Mouse (Mus musculus): ENCODE results near the gene Rpl23a. TPM values are rescaled to one million over a fixed set of nuclear protein-coding genes. Genes with fewer than 3 reads are reported as not detected.

Gene Rpl23a
- polyA plus RNA-seq, 2 experiments: 1,819 to 3,231 TPM

DNA sequence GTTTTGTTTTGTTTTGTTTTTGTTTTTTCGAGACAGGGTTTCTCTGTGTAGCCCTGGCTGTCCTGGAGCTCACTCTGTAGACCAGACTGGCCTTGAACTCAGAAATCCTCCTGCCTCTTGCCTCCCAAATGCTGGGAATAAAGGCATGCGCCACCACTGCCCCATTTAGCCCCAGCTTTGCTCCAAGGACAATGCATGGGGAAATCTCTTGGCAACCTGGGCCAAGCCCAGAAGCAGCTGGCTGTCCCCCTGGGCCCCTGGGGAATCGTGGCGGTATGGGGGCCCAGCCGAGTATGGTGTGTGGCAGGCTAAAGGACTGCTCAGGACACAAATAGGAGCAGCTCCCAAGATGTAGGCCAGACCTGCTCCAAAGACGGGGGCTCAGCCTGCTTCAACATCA is 20.9 kb upstream of the Rpl23a start:
- no peak overlapping the region for H3K9ac ChIP-seq (ENCODE audit: low read depth, low read length, severe bottlenecking)
- TF ChIP-seq POLR2A (IDR thresholded peaks at IDR 0.05; ENCODE audit: borderline replicate concordance, extremely low read depth, insufficient read depth, insufficient read length): no peak
- ATAC-seq (ENCODE audit: low FRiP score, low read depth): no peak
- H3K4me3 ChIP-seq (replicated peaks; ENCODE audit: low read length): no peak overlapping the region
- H3K27me3 ChIP-seq (ENCODE audit: control insufficient read depth, insufficient read depth, low read length): no peaks in the 10 kb centered on the region
- no peaks in the 10 kb centered on the region for H3K9me3 ChIP-seq (ENCODE audit: control insufficient read depth, low read length)
- 84% methylated on average over 6 of the region's 6 CpGs for WGBS
- no peak overlapping the region for H3K4me2 ChIP-seq (replicated peaks; ENCODE audit: low read depth, low read length, severe bottlenecking)
- no peak overlapping the region for H3K27ac ChIP-seq (replicated peaks; ENCODE audit: low read depth, low read length)
- peaks cover 54% of the 10 kb centered on the region for H3K36me3 ChIP-seq (ENCODE audit: control insufficient read depth, insufficient read depth, low read length)
- H3K4me1 ChIP-seq (ENCODE audit: control insufficient read depth, insufficient read depth, low read length): no peaks in the 10 kb centered on the region
- DNase-seq (ENCODE audit: low spot score): no peak

DNA sequence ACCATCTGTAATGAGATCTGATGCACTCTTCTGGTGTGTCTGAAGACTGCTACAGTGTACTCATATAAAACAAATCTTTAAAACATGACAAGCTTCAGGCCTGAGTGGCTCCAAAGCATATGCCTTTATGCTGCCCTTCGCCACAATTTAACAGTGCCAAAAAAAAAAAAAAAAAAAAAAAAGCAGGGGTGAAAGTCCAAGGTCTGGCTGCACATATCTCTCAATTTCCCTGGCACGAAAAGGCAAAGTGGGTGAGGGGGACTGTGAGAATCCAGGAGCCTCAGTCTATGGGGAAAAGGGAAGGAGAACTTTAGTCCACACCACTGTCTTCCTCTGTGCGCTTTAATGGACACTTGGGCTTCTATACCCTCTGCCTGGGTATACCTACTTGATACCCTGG is 19.0 kb upstream of the Rpl23a start:
- no peak overlapping the region for H3K4me2 ChIP-seq (replicated peaks; ENCODE audit: low read depth, low read length, severe bottlenecking)
- no peak for DNase-seq (ENCODE audit: low spot score)
- H3K9me3 ChIP-seq (ENCODE audit: control insufficient read depth, low read length): no peaks in the 10 kb centered on the region
- WGBS: 91% methylated on average over 3 of the region's 3 CpGs
- no peak for TF ChIP-seq POLR2A (IDR thresholded peaks at IDR 0.05; ENCODE audit: borderline replicate concordance, extremely low read depth, insufficient read depth, insufficient read length)
- no peaks in the 10 kb centered on the region for H3K27me3 ChIP-seq (ENCODE audit: control insufficient read depth, insufficient read depth, low read length)
- no peak for ATAC-seq (ENCODE audit: low FRiP score, low read depth)
- no peak overlapping the region for H3K9ac ChIP-seq (ENCODE audit: low read depth, low read length, severe bottlenecking)
- peaks cover 34% of the 10 kb centered on the region for H3K36me3 ChIP-seq (ENCODE audit: control insufficient read depth, insufficient read depth, low read length)
- no peak overlapping the region for H3K27ac ChIP-seq (replicated peaks; ENCODE audit: low read depth, low read length)
- H3K4me1 ChIP-seq (ENCODE audit: control insufficient read depth, insufficient read depth, low read length): no peaks in the 10 kb centered on the region
- H3K4me3 ChIP-seq (replicated peaks; ENCODE audit: low read length): no peak overlapping the region

GRCm38 (mm10) chr11:78195101-78195863 is 11.9 kb upstream of the Rpl23a start:
- 64% methylated on average over 23 of the region's 23 CpGs for WGBS
- TF ChIP-seq POLR2A (IDR thresholded peaks at IDR 0.05; ENCODE audit: borderline replicate concordance, extremely low read depth, insufficient read depth, insufficient read length): no peak
- 0 out of 2 replicates have a peak overlapping the region, but pooled peaks have one; percentile 13 for H3K27ac ChIP-seq (replicated peaks; ENCODE audit: low read depth, low read length)
- DNase-seq (ENCODE audit: low spot score) (no peak), ATAC-seq (ENCODE audit: low FRiP score, low read depth) (no peak)
- peaks cover 32% of the 10 kb centered on the region for H3K36me3 ChIP-seq (ENCODE audit: control insufficient read depth, insufficient read depth, low read length)
- peak overlapping the region; percentile 56 for H3K4me2 ChIP-seq (replicated peaks; ENCODE audit: low read depth, low read length, severe bottlenecking)
- H3K4me1 ChIP-seq (ENCODE audit: control insufficient read depth, insufficient read depth, low read length): peaks cover 7% of the 10 kb centered on the region
- peak overlapping the region; percentile 47 for H3K4me3 ChIP-seq (replicated peaks; ENCODE audit: low read length)
- no peaks in the 10 kb centered on the region for H3K9me3 ChIP-seq (ENCODE audit: control insufficient read depth, low read length)
- H3K9ac ChIP-seq (ENCODE audit: low read depth, low read length, severe bottlenecking): peak overlapping the region; percentile 41
- no peaks in the 10 kb centered on the region for H3K27me3 ChIP-seq (ENCODE audit: control insufficient read depth, insufficient read depth, low read length)

- Histone ChIP-seq H3K27ac (replicated peaks; ENCODE audit: low read depth, low read length) (0 out of 2 replicates have a peak overlapping the region, but pooled peaks have one; percentile 13), H3K27me3 (ENCODE audit: control insufficient read depth, insufficient read depth, low read length) (no peaks in the 10 kb centered on the region), H3K4me2 (replicated peaks; ENCODE audit: low read depth, low read length, severe bottlenecking) (peak overlapping the region; percentile 56), H3K4me3 (replicated peaks; ENCODE audit: low read length) (peak overlapping the region; percentile 47), H3K4me1 (ENCODE audit: control insufficient read depth, insufficient read depth, low read length) (peaks cover 14% of the 10 kb centered on the region), H3K9me3 (ENCODE audit: control insufficient read depth, low read length) (no peaks in the 10 kb centered on the region), H3K9ac (ENCODE audit: low read depth, low read length, severe bottlenecking) (peak overlapping the region; percentile 41), H3K36me3 (ENCODE audit: control insufficient read depth, insufficient read depth, low read length) (peaks cover 34% of the 10 kb centered on the region)
- 4% methylated on average over 28 of the region's 30 CpGs for WGBS
- TF ChIP-seq POLR2A (IDR thresholded peaks at IDR 0.05; ENCODE audit: borderline replicate concordance, extremely low read depth, insufficient read depth, insufficient read length): no peak
- DNase-seq (ENCODE audit: low spot score) (peak; percentile 83), ATAC-seq (ENCODE audit: low FRiP score, low read depth) (peak; percentile 74)
These were observed 11.2 kb upstream of the Rpl23a start for GRCm38 (mm10) chr11:78194411-78195100.

GRCm38 (mm10) chr11:78193113-78193512 is 9.7 kb upstream of the Rpl23a start, which contains the start of gene Proca1:
Gene Proca1, plus strand, starts transcription at chr11:78193392.
- no peak for DNase-seq (ENCODE audit: low spot score)

More at GRCm38 (mm10) chr11:78193113-78193512, 9.7 kb upstream of the Rpl23a start, which contains the start of gene Proca1:
- 85% methylated on average over 1 of the region's 1 CpGs for WGBS
- Histone ChIP-seq H3K27ac (replicated peaks; ENCODE audit: low read depth, low read length) (no peak within 1 kb of the TSS), H3K4me2 (replicated peaks; ENCODE audit: low read depth, low read length, severe bottlenecking) (peak within 1 kb of the TSS; percentile 56), H3K9ac (ENCODE audit: low read depth, low read length, severe bottlenecking) (no peak within 1 kb of the TSS), H3K4me3 (replicated peaks; ENCODE audit: low read length) (peak within 1 kb of the TSS; percentile 47), H3K9me3 (ENCODE audit: control insufficient read depth, low read length) (no peaks in the 10 kb centered on the region), H3K4me1 (ENCODE audit: control insufficient read depth, insufficient read depth, low read length) (peaks cover 14% of the 10 kb centered on the region), H3K36me3 (ENCODE audit: control insufficient read depth, insufficient read depth, low read length) (peaks cover 34% of the 10 kb centered on the region), H3K27me3 (ENCODE audit: control insufficient read depth, insufficient read depth, low read length) (no peaks in the 10 kb centered on the region)
- no peak for TF ChIP-seq POLR2A (IDR thresholded peaks at IDR 0.05; ENCODE audit: borderline replicate concordance, extremely low read depth, insufficient read depth, insufficient read length)
- ATAC-seq (ENCODE audit: low FRiP score, low read depth): no peak
